Mouse (Mus musculus) left cerebral cortex, postnatal 36 days (tissue): Measurements from ENCODE around the gene Slc44a2. TPM values are rescaled to one million over a fixed set of nuclear protein-coding genes. Genes with fewer than 3 reads are reported as not detected.

Source experiments
- DNase-seq, 2 experiments: peaks; one replicate each; pipeline ENCODE4 v3.0.0; 2021 to 2022; ENCODE audit warnings: low spot score in 2 of 2, mixed read lengths in 1 of 2
- intact Hi-C: fragments of 180-260 bp; cut with DNase I; formaldehyde crosslinking; loops from one replicate; pipeline ENCODE4 v1.15.1; 2025
- total RNA-seq, 2 experiments: library from RNA; stranded (reverse); gene quantifications; 2 replicates each; pipeline ENCODE4 v1.2.3; 2021

Slc44a2 gene
- total RNA-seq, 2 experiments from 2014 or later: 43.0 to 52.5 TPM

DNA sequence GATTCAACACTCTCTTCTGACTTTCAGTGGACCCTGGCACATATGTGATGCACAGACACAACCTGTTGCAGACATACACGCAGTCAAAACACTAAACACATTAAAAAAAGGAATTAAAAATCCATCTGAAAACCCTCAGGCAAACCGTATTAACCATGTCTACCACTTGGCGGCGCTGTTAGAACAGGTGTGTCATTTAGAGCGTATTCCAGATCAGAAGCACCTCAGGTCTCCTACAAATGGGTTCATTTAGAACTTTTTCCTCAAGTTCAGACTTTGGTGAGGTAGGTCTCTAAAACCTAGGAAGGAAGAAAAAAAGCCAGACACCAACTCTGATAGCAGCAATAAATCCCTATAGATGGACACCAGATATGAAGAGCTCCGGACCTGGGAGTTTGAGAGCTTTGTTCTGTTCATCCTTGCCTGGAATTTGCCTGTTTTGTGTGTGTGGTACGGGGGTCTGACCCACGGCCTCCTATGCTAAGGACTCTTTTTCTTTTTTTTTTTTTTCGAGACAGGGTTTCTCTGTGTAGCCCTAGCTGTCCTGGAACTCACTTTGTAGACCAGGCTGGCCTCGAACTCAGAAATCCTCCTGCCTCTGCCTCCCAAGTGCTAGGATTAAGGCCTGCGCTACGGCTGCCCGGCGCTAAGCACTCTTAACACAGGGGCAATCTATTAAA lies 46.2 kb downstream of the Slc44a2 start:
- DNase-seq: peak; percentile 45 to 53
- intact Hi-C loops: loop anchor here (2.0 to 5.0 kb wide), 2 partner anchors 44 to 106 kb away; partner anchors contain the start of gene Qtrt1

DNA sequence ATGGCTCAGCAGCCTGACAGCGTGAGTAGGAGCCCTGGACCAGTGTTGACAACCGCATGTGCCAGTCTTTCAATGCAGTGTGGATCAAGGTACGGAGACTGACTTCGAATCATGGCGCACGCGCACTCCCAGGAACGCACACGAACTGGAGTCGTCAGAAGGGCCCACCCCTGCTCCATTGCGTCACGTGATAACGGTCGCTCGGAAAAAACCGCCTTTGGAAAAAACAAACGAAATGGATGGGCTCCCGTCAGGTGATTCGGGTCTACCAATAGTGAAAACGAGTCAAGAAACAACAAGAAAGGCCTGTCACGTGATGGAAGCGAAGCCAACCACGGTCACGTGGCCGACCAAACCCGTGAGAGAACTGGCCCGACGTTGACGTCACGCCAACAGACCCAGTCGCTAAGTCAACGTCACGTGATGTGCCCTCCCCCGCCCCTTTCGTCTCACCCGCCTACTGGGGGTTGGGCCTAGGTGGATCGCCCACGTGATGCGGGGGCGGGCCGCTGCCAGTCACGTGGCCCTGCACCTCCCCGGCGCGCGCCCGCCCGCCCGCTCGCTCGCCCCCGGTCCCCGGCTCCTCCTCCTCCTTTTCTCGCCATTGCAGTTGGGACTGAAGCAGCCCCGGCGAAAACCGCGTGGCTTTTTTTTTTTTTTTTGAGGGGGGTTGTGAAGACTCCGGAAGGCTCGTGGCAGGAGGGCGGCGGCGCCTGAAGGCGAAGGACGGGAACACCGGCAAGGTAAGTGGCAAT lies 47.0 kb downstream of the Slc44a2 start, which contains the start of gene Ilf3:
Gene Ilf3 (plus strand): TSS at position 515 of the 755 bp plus-strand sequence.
- DNase-seq: peak; percentile 100
- intact Hi-C loops: loop anchor here (2.0 to 5.0 kb wide), 2 partner anchors 43 to 105 kb away; partner anchors contain the start of gene Qtrt1

DNA sequence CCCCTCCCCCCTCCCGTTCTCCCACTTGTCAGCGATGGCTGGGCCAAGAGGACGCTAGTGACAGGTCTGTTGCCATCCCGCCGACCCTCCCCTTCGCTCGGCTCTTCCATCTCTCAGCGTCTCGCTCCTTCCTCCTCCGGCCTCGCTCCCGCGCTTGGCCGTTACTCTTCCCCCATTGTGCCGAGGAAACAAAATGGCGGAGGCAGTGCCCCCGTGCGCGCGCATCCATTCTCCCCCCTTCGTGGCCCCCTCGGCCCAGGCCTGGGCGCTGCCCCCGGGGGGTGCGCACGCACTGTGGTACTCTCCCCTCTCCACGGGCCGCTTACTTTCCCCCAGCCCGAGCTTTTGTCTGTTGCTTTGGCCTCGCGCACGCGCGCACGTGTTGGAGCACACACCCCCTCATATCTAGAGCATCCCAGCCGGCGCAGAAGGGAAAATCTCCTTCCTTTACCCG lies 47.7 kb downstream of the Slc44a2 start:
- intact Hi-C loops: loop anchor here (5.0 kb wide), 1 partner anchor 104 kb away; no protein-coding TSS in a partner anchor
- DNase-seq: peak; percentile 66 to 78

DNA sequence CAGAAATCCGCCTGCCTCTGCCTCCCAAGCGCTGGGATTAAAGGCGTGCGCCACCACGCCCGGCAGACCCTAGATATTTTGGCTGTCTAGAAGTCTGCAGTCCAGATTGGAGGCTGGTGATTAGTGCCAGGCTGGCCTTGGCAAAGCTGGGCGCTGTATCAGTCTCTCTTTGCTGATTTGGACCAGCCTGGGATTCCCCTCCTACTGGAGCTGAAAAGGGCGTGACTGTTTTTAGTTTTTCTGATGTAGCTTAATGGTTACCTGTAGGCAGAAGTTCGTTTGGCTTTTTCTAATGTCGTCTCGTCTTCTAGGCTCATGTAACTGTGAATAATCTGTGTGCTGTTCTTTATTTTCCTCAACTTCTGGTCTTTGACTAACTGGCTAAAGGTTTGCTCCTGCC lies 48.6 kb downstream of the Slc44a2 start:
- DNase-seq: no peak
- intact Hi-C loops: loop anchor here (5.0 kb wide), 1 partner anchor 103 kb away; no protein-coding TSS in a partner anchor

DNA sequence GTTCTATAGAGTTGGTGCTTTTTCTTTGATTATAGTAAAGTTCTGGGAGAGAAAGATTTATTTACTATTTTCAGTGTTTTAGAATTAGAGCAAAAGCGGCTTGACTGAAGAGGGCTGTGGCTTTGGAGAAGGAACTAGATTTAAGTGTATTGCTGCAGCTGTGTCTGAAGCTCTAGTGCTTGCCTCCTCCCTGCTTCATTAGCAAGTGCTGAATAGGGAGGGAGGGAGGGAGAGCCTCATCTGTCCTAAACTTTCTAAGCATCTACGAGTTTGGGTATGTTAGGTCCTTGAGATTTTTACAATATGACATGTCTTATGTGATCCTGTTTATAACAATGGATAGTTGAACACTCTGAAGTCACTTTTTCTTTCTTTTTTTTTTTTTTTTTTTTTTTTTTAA lies 50.4 kb downstream of the Slc44a2 start:
- intact Hi-C loops: no loop called here

DNA sequence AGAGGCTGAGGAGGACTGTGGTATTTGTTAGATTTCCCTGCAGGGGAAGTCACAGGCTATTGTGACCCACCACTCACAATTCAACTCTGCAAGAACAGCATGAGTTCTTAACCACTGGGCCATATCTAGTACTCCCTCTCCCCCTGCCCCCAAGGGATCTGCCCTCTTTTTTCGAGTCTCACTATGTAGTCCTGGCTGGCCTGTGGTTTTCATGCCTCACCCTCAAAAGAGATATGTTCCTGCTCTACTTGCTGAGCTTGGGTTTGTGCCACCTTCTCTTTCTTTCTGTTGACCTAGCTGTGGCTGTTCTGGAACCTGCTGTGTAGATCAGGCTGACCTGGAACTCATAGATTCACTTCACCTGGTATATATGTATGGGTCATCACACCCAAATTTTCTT lies 52.0 kb downstream of the Slc44a2 start:
- DNase-seq: no peak
- intact Hi-C loops: no loop called here

More for the DNA sequence above, 50.4 kb downstream of the Slc44a2 start:
- no peak for DNase-seq

DNA sequence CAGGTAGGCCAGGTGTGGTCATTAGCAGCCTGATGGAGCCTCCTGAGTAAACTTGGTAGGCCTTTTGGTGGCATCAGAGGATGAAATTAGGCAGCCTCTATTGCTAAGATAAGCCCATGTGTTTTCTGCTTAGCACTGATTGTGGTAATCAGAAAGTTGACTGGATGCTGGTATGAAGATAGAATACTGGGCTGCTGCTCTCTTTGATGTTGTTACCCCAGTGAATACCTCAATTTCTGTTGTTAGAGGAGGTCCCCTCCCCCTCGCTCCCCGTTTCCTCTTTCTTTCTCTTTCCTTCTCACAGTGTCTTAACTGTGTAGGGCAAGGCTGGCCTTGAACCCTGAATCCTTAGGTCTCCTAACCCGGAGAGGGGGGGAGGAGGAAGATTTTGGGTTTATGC lies 58.7 kb downstream of the Slc44a2 start:
- intact Hi-C loops: no loop called here

DNA sequence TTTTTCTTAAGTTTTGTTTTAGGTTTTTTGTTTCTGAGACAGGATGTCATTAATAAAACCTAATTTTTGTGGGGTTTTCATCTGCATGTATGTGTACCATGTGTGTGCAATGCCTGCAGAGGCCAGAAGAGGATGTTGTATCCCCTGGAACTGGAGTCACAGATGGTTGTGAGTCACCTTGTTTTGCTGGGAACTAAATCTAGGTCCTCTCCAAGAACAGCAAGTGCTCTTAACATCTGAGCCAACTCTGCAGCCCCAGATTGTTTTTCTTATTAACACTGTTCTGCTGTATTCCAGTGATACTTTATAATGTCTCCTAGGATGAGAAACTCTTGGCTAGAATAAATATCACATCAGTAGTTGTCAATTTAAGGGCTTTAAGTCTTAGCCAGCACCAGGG lies 60.4 kb downstream of the Slc44a2 start:
- DNase-seq: no peak
- intact Hi-C loops: no loop called here

More for the DNA sequence above, 58.7 kb downstream of the Slc44a2 start:
- DNase-seq: no peak

DNA sequence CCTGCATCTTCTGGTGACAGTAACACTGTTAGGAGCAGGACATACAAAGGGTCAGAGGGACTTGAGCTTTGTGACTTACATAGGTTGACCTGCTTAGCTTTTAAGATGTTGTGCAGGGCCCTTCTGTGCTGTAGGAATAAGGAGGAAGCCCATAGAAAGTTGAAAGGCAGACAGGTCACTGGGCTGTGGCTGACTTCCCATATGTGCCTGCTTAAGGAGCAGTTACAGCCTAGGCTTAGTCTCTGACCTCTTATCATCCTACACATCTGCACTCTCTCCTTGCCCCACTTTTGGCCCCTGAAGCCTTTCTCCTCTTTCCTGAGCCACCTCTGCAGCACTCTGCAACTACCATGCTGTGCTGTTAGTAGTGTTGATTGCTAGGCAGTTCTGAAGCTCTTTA lies 63.5 kb downstream of the Slc44a2 start:
- intact Hi-C loops: no loop called here
- no peak for DNase-seq

DNA sequence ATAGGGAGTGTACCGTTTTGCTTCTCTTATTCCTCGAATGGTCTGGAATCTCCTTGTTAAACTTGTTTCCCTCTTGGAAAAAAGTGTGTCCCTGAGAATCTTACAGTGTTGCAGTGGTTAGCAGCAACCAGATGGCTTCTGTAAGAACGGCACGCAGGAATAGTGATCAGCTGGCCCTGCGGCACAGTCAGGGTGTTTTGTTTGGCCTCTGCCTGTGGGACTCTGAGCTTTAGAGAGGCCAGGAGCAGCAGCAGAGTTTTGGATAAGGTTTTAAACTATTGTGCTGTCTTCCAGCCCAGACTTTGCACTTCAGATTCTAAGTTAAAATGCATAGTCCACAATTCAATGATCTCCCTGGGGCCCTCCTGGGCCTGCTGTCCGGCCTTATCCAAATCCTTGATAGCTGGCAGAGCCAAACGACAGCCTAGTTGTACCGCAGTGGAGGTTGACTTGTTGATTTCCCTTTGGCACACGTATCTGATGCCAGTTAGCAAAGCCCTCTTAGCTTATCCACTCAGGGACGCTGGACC lies 72.2 kb downstream of the Slc44a2 start:
- DNase-seq: no peak
- intact Hi-C loops: no loop called here

DNA sequence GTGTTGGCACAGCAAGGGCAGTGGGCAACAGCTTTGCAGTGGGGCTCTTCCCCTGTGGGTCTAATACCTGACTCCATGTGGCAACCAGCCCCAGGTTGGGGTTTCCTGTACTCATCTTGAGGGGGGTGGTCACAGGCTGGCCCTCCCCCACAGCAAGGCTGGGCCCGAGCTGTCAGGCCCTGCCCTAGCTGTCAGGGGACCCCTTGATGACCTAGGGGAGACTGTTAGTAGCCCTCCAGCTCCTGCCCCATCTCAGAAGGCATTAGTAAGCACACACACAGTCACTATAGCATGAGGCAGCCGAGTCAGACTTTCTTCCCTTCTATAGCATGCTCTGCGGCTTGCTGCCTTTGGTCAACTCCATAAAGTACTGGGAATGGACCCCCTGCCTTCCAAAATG lies 75.2 kb downstream of the Slc44a2 start:
- intact Hi-C loops: no loop called here
- no peak for DNase-seq

DNA sequence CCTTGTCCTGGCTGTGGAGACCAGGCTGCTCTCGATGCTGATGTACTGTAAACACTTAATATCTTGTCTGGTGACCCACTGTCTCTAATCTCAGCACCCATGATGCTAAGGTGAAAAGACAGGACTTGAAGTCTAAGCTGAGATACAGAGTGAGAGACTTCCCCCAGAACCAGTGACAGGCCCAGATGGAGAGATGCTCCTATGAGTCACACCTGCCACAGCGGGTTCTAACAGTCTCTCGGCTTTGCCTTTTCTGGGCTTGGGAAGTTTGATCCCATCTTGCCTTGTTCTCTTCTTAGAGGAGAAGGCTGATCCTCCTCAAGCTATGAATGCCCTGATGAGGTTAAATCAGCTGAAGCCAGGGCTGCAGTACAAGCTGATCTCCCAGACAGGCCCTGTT lies 76.7 kb downstream of the Slc44a2 start:
- no peak for DNase-seq
- intact Hi-C loops: no loop called here

DNA sequence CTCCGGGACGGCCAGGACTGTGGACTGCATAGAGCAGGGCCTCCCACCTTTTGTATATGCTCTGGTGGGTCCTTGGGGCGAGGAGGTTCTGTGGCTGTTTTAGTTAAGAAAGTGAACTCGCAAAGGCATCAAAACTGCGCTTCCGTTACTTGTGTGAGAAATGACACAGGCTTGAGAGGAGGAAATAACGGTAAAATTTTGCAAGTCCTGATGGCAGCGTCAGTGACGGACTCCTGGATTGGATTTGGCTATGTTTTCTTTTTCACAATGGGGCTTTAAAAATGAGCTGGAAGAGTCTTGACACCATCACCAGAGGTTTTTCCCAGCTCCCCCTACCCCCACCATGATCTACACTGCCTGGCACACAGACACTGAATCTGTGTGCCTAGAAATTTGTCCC lies 80.5 kb downstream of the Slc44a2 start:
- DNase-seq: no peak
- intact Hi-C loops: no loop called here

DNA sequence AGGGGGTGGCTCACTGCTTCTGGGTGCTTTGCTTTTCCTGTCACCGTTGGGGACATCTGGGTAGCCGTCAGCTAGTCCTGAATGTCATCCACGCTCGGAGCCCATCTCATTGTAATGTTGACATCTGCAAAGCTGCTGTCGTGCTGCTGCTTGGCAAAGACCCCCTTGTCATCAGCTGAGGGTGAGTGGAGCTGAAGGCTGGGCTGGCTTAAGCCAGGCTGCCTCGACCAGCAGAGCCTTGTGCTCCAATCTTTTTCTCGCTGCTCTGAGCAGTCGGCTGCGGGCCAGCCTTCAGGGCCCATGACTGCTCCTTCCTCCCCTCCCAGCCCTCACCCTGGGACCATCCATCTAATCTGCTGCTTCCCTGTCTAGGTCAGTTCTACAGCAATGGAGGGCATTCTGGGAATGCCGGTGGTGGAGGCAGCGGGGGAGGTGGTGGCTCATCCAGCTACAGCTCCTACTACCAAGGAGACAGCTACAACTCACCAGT lies 82.3 kb downstream of the Slc44a2 start:
- DNase-seq: no peak
- intact Hi-C loops: no loop called here

DNA sequence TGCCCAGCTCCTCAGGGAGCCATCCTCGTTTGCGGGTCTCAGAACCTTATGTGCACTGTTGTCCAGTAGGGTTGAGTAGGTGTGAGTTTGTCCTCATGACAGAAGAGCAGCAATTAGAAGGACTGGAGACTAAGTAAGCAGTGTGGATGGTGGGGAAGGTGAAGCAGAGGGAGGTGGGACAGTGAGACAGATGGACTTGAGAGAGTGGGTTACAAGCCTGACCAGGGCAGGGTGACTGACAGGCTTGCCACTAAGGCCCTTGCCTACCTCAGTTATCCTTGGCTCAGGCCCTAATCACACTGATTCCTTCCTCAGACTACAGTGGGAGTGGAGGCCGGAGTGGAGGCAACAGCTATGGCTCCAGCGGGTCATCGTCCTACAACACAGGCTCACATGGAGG lies 83.2 kb downstream of the Slc44a2 start:
- no peak for DNase-seq
- intact Hi-C loops: no loop called here

Other genes with a start within 250 kb of the Slc44a2 start
- gene Gm49373, start 247.6 kb upstream of the Slc44a2 start, total RNA-seq: 1 to 10 TPM; 1.5 to 1.6 TPM
- 10 to 100 TPM; 59.0 to 70.8 TPM for gene Fdx1l, start 247.1 kb upstream of the Slc44a2 start, total RNA-seq
- gene Gm38431, start 228.7 kb upstream of the Slc44a2 start, total RNA-seq: 1 to 10 TPM; 2.1 to 3.5 TPM
- gene Raver1, start 228.7 kb upstream of the Slc44a2 start, total RNA-seq: 10 to 100 TPM; 26.1 to 29.0 TPM
- gene Tyk2, start 189.5 kb upstream of the Slc44a2 start, total RNA-seq: 10 to 100 TPM in 1 of 2 experiments, 1 to 10 TPM in 1; 9.1 to 15.3 TPM
- gene Cdc37, start 170.7 kb upstream of the Slc44a2 start, total RNA-seq: 100 to 1,000 TPM; 139 to 155 TPM
- gene Pde4a, start 155.0 kb upstream of the Slc44a2 start, total RNA-seq: 10 to 100 TPM; 94.8 to 98.7 TPM
- 10 to 100 TPM; 52.7 to 60.8 TPM for gene Keap1, start 81.3 kb upstream of the Slc44a2 start, total RNA-seq
- gene S1pr5, start 72.3 kb upstream of the Slc44a2 start, total RNA-seq: 10 to 100 TPM in 1 of 2 experiments, 1 to 10 TPM in 1; 6.6 to 14.2 TPM
- gene Atg4d, start 55.4 kb upstream of the Slc44a2 start, total RNA-seq: 10 to 100 TPM; 47.1 to 48.8 TPM
- gene Kri1, start 32.7 kb upstream of the Slc44a2 start, total RNA-seq: 10 to 100 TPM; 32.6 to 44.4 TPM
- gene Cdkn2d, start 29.3 kb upstream of the Slc44a2 start, total RNA-seq: 10 to 100 TPM; 52.7 to 58.8 TPM
- gene Ap1m2, start 8.4 kb upstream of the Slc44a2 start, total RNA-seq: 1 to 10 TPM in 1 of 2 experiments, under 1 TPM in 1; 0.72 to 1.6 TPM
- 10 to 100 TPM; 75.5 to 75.9 TPM for gene Ilf3, start 47.2 kb downstream of the Slc44a2 start, total RNA-seq
- 10 to 100 TPM; 19.1 to 31.3 TPM for gene Qtrt1, start 91.1 kb downstream of the Slc44a2 start, total RNA-seq
- gene Dnm2, start 104.2 kb downstream of the Slc44a2 start, total RNA-seq: 10 to 100 TPM; 48.1 to 71.8 TPM
- gene Tmed1, start 189.6 kb downstream of the Slc44a2 start, total RNA-seq: 10 to 100 TPM; 14.2 to 16.7 TPM
- under 1 TPM in 1 of 2 experiments, not detected in 1; 0.34 TPM for gene AB124611, start 205.5 kb downstream of the Slc44a2 start, total RNA-seq
- 10 to 100 TPM; 70.8 to 76.7 TPM for gene Carm1, start 226.2 kb downstream of the Slc44a2 start, total RNA-seq